Mouse (Mus musculus): ENCODE results near the gene Rbm4b. TPM values are rescaled to one million over a fixed set of nuclear protein-coding genes. Genes with fewer than 3 reads are reported as not detected.
A peak's percentile ranks its signal among the peaks of the same experiment; 100 is the strongest.

The Rbm4b gene
- polyA plus RNA-seq, 1 experiment = 12.8 TPM

- 84% methylated on average over 3 of the region's 3 CpGs for WGBS
- H3K4me1 ChIP-seq (ENCODE audit: control insufficient read depth, insufficient read depth, low read length) = no peaks in the 10 kb centered on the region
- DNase-seq = no peak
- TF ChIP-seq CTCF (conservative IDR thresholded peaks at IDR 0.05; ENCODE audit: insufficient read depth, insufficient read length, low read depth, low read length) = no peak
- TF ChIP-seq POLR2A (IDR thresholded peaks at IDR 0.05; ENCODE audit: low read depth, low read length) = no peak
- H3K4me3 ChIP-seq (ENCODE audit: insufficient read depth, low read depth, low read length) = no peak overlapping the region
- H3K27ac ChIP-seq (ENCODE audit: insufficient read depth, low read depth, low read length) = no peak overlapping the region
- no peaks in the 10 kb centered on the region for H3K36me3 ChIP-seq (ENCODE audit: control insufficient read depth, insufficient read depth, low read length)
- H3K27me3 ChIP-seq (replicated peaks; ENCODE audit: control insufficient read depth, insufficient read depth, low read length) = 0 out of 2 replicates have a peak, but pooled peaks cover 1% of the 10 kb centered on the region
These were observed 42.4 kb upstream of the Rbm4b start for GRCm38 (mm10) chr19:4713886-4714285.

- TF ChIP-seq POLR2A (IDR thresholded peaks at IDR 0.05; ENCODE audit: low read depth, low read length) (no peak), CTCF (conservative IDR thresholded peaks at IDR 0.05; ENCODE audit: insufficient read depth, insufficient read length, low read depth, low read length) (no peak)
- 94% methylated on average over 14 of the region's 14 CpGs for WGBS
- Histone ChIP-seq H3K27ac (ENCODE audit: insufficient read depth, low read depth, low read length) (peak overlapping the region; percentile 2; the same call in 1 of the 2 replicates), H3K36me3 (ENCODE audit: control insufficient read depth, insufficient read depth, low read length) (no peaks in the 10 kb centered on the region), H3K4me1 (ENCODE audit: control insufficient read depth, insufficient read depth, low read length) (no peaks in the 10 kb centered on the region), H3K27me3 (replicated peaks; ENCODE audit: control insufficient read depth, insufficient read depth, low read length) (0 out of 2 replicates have a peak, but pooled peaks cover 1% of the 10 kb centered on the region), H3K4me3 (ENCODE audit: insufficient read depth, low read depth, low read length) (no peak overlapping the region)
- no peak for DNase-seq
These were observed 39.5 kb upstream of the Rbm4b start for GRCm38 (mm10) chr19:4716756-4717155.

- TF ChIP-seq POLR2A (IDR thresholded peaks at IDR 0.05; ENCODE audit: low read depth, low read length) = no peak
- TF ChIP-seq CTCF (conservative IDR thresholded peaks at IDR 0.05; ENCODE audit: insufficient read depth, insufficient read length, low read depth, low read length) = no peak
- H3K4me3 ChIP-seq (ENCODE audit: insufficient read depth, low read depth, low read length) = no peak overlapping the region
- H3K27me3 ChIP-seq (replicated peaks; ENCODE audit: control insufficient read depth, insufficient read depth, low read length) = no peaks in the 10 kb centered on the region
- H3K36me3 ChIP-seq (ENCODE audit: control insufficient read depth, insufficient read depth, low read length) = no peaks in the 10 kb centered on the region
- H3K4me1 ChIP-seq (ENCODE audit: control insufficient read depth, insufficient read depth, low read length) = no peaks in the 10 kb centered on the region
- H3K27ac ChIP-seq (ENCODE audit: insufficient read depth, low read depth, low read length) = no peak overlapping the region; the same call in 1 of the 2 replicates
- 68% methylated on average over 2 of the region's 2 CpGs for WGBS
- DNase-seq = peak; percentile 30
These were observed 39.0 kb upstream of the Rbm4b start for GRCm38 (mm10) chr19:4717281-4717680.

GRCm38 (mm10) chr19:4718716-4719115, 37.6 kb upstream of the Rbm4b start:
- Histone ChIP-seq H3K4me3 (ENCODE audit: insufficient read depth, low read depth, low read length) (0 out of 2 replicates have a peak overlapping the region, but pooled peaks have one; percentile 1), H3K27ac (ENCODE audit: insufficient read depth, low read depth, low read length) (peak overlapping the region; percentile 49), H3K27me3 (replicated peaks; ENCODE audit: control insufficient read depth, insufficient read depth, low read length) (no peaks in the 10 kb centered on the region), H3K4me1 (ENCODE audit: control insufficient read depth, insufficient read depth, low read length) (no peaks in the 10 kb centered on the region), H3K36me3 (ENCODE audit: control insufficient read depth, insufficient read depth, low read length) (no peaks in the 10 kb centered on the region)
- DNase-seq = no peak
- 29% methylated on average over 12 of the region's 12 CpGs for WGBS
- TF ChIP-seq CTCF (conservative IDR thresholded peaks at IDR 0.05; ENCODE audit: insufficient read depth, insufficient read length, low read depth, low read length) (no peak), POLR2A (IDR thresholded peaks at IDR 0.05; ENCODE audit: low read depth, low read length) (no peak)

GRCm38 (mm10) chr19:4719351-4719764, 36.9 kb upstream of the Rbm4b start:
- TF ChIP-seq POLR2A (IDR thresholded peaks at IDR 0.05; ENCODE audit: low read depth, low read length) = no peak
- TF ChIP-seq CTCF (conservative IDR thresholded peaks at IDR 0.05; ENCODE audit: insufficient read depth, insufficient read length, low read depth, low read length) = no peak
- Histone ChIP-seq H3K4me1 (ENCODE audit: control insufficient read depth, insufficient read depth, low read length) (no peaks in the 10 kb centered on the region), H3K36me3 (ENCODE audit: control insufficient read depth, insufficient read depth, low read length) (no peaks in the 10 kb centered on the region), H3K27ac (ENCODE audit: insufficient read depth, low read depth, low read length) (peak overlapping the region; percentile 85), H3K27me3 (replicated peaks; ENCODE audit: control insufficient read depth, insufficient read depth, low read length) (no peaks in the 10 kb centered on the region), H3K4me3 (ENCODE audit: insufficient read depth, low read depth, low read length) (peak overlapping the region; percentile 1; the same call in 1 of the 2 replicates)
- WGBS = 19% methylated on average over 5 of the region's 5 CpGs
- peak; percentile 75 for DNase-seq

- H3K4me3 ChIP-seq (ENCODE audit: insufficient read depth, low read depth, low read length) = peak overlapping the region; percentile 50
- whole genome bisulfite sequencing = 80% methylated on average over 15 of the region's 15 CpGs
- H3K27me3 ChIP-seq (replicated peaks; ENCODE audit: control insufficient read depth, insufficient read depth, low read length) = no peaks in the 10 kb centered on the region
- H3K4me1 ChIP-seq (ENCODE audit: control insufficient read depth, insufficient read depth, low read length) = no peaks in the 10 kb centered on the region
- no peak for TF ChIP-seq POLR2A (IDR thresholded peaks at IDR 0.05; ENCODE audit: low read depth, low read length)
- no peak for TF ChIP-seq CTCF (conservative IDR thresholded peaks at IDR 0.05; ENCODE audit: insufficient read depth, insufficient read length, low read depth, low read length)
- peak overlapping the region; percentile 85 for H3K27ac ChIP-seq (ENCODE audit: insufficient read depth, low read depth, low read length)
- no peak for DNase-seq
- no peaks in the 10 kb centered on the region for H3K36me3 ChIP-seq (ENCODE audit: control insufficient read depth, insufficient read depth, low read length)
These were observed 36.2 kb upstream of the Rbm4b start for GRCm38 (mm10) chr19:4720112-4720511.

- 20% methylated on average over 11 of the region's 11 CpGs for WGBS
These were observed 35.5 kb upstream of the Rbm4b start for GRCm38 (mm10) chr19:4720671-4721244.

More at GRCm38 (mm10) chr19:4720671-4721244, 35.5 kb upstream of the Rbm4b start:
- peak overlapping the region; percentile 50 for H3K4me3 ChIP-seq (ENCODE audit: insufficient read depth, low read depth, low read length)
- TF ChIP-seq POLR2A (IDR thresholded peaks at IDR 0.05; ENCODE audit: low read depth, low read length) (no peak), CTCF (conservative IDR thresholded peaks at IDR 0.05; ENCODE audit: insufficient read depth, insufficient read length, low read depth, low read length) (no peak)
- H3K27me3 ChIP-seq (replicated peaks; ENCODE audit: control insufficient read depth, insufficient read depth, low read length) = no peaks in the 10 kb centered on the region
- no peaks in the 10 kb centered on the region for H3K36me3 ChIP-seq (ENCODE audit: control insufficient read depth, insufficient read depth, low read length)
- peak; percentile 87 for DNase-seq
- no peaks in the 10 kb centered on the region for H3K4me1 ChIP-seq (ENCODE audit: control insufficient read depth, insufficient read depth, low read length)
- H3K27ac ChIP-seq (ENCODE audit: insufficient read depth, low read depth, low read length) = peak overlapping the region; percentile 85

Measured in kidney, adult 2 months (tissue).